Mouse (Mus musculus): Measurements from ENCODE around the gene Adarb1. TPM values are rescaled to one million over a fixed set of nuclear protein-coding genes. Genes with fewer than 3 reads are reported as not detected.

Gene Adarb1
- polyA plus RNA-seq, 1 experiment, result 22.4 TPM

GRCm38 (mm10) chr10:77243572-77244161 is 174.4 kb downstream of the Adarb1 start:
- DNase-seq (ENCODE audit: low read depth), result no peak
- TF ChIP-seq POLR2A (IDR thresholded peaks at IDR 0.05; ENCODE audit: borderline replicate concordance, extremely low read depth, insufficient read depth, insufficient read length, poor library complexity, severe bottlenecking) (no peak), CTCF (IDR thresholded peaks at IDR 0.05; ENCODE audit: borderline replicate concordance, extremely low read depth, insufficient read depth, insufficient read length) (no peak)

DNA sequence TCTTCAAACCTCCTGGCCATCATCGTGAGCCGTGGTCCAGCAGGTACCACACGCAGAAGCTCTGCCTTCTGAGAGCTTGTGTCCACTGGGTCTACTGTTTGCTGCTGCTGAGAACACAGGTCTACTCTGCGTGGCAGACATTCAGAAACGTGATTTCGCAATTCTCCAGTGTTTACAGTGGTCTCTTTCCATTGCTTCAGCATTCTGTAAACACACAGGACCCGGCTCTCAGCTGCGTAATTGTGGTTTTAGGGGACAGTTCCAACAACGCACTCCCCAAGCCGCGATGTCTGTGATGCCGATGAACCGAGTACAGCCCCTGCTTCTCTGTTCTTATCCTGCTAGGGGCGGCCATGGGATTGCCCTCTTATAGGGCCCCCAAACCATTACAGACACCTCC is 175.2 kb downstream of the Adarb1 start:
- no peak for DNase-seq (ENCODE audit: low read depth)
- no peak for TF ChIP-seq CTCF (IDR thresholded peaks at IDR 0.05; ENCODE audit: borderline replicate concordance, extremely low read depth, insufficient read depth, insufficient read length)
- TF ChIP-seq POLR2A (IDR thresholded peaks at IDR 0.05; ENCODE audit: borderline replicate concordance, extremely low read depth, insufficient read depth, insufficient read length, poor library complexity, severe bottlenecking), result no peak

GRCm38 (mm10) chr10:77242396-77242795 is 175.7 kb downstream of the Adarb1 start:
- TF ChIP-seq POLR2A (IDR thresholded peaks at IDR 0.05; ENCODE audit: borderline replicate concordance, extremely low read depth, insufficient read depth, insufficient read length, poor library complexity, severe bottlenecking) (no peak), CTCF (IDR thresholded peaks at IDR 0.05; ENCODE audit: borderline replicate concordance, extremely low read depth, insufficient read depth, insufficient read length) (no peak)
- no peak for DNase-seq (ENCODE audit: low read depth)

- TF ChIP-seq POLR2A (IDR thresholded peaks at IDR 0.05; ENCODE audit: borderline replicate concordance, extremely low read depth, insufficient read depth, insufficient read length, poor library complexity, severe bottlenecking) (no peak), CTCF (IDR thresholded peaks at IDR 0.05; ENCODE audit: borderline replicate concordance, extremely low read depth, insufficient read depth, insufficient read length) (no peak)
- DNase-seq (ENCODE audit: low read depth), result no peak
These were observed 177.3 kb downstream of the Adarb1 start for GRCm38 (mm10) chr10:77240764-77241163.

Other genes with a start within 250 kb of the Adarb1 start
- gene Pofut2, start 159.1 kb downstream of the Adarb1 start, polyA plus RNA-seq (2012; rRNA removed), result 45.3 and 49.2 TPM in 2 replicates
- gene Fam207a, start 97.5 kb upstream of the Adarb1 start, polyA plus RNA-seq (2012; rRNA removed), result 38.1 and 38.8 TPM in 2 replicates
- 0.62 and 0.94 TPM in 2 replicates for gene Itgb2, start 112.0 kb upstream of the Adarb1 start, polyA plus RNA-seq (2012; rRNA removed)
- 70.0 and 74.8 TPM in 2 replicates for gene Pttg1ip, start 163.4 kb upstream of the Adarb1 start, polyA plus RNA-seq (2012; rRNA removed)
- 368 and 420 TPM in 2 replicates for gene Sumo3, start 187.8 kb upstream of the Adarb1 start, polyA plus RNA-seq (2012; rRNA removed)
- gene Gm49325, start 187.9 kb upstream of the Adarb1 start, polyA plus RNA-seq (2012; rRNA removed), result not detected in 2 replicates
- gene Ube2g2, start 204.0 kb upstream of the Adarb1 start, polyA plus RNA-seq (2012; rRNA removed), result 56.9 and 57.7 TPM in 2 replicates

Measured in brain, embryonic 14.5 days (tissue).